12 mouse cellular contexts compared by ENCODE assay signal in the genomic region with DNA sequence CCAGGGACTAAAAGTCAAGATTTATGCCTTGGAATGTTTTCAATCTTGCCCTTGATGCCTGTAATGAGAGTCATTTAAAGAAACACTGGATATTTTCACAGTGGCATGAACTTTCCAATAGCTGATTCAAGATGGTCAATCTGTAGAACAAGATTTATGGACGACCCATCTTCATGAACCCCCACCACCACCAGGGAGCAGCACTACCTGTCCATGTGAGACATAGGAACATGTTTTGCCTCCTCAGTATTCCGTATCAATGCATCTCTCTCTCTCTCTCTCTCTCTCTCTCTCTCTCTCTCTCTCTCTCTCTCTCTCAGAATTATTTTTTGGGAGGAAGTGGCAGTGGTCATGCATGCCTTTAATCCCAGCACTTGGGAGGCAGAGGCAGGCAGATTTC. TPM values are rescaled to one million over a fixed set of nuclear protein-coding genes. Genes with fewer than 3 reads are reported as not detected.
DNase-seq lines count a peak whose midpoint lies in the region; ATAC-seq and TF ChIP-seq lines count a peak whose summit lies in the region.
"Had no signal": no experiment of that assay in that cellular context is flagged by ENCODE, and none has a peak within 500 bp of the region (broad histone marks: within the 10 kb centered on the region; RNA-seq: fewer than 3 reads in every experiment).

No protein-coding gene starts in this region.

- no peak overlapping the region for H3K27ac ChIP-seq in liver, embryonic 11.5 days (ENCODE audit: low read depth, low read length)
- H3K27ac ChIP-seq in liver, postnatal 0 days (ENCODE audit: low read depth) = no peak overlapping the region
- H3K27ac ChIP-seq: heart, embryonic 15.5 days; neural tube, embryonic 13.5 days had no signal

- H3K9me3 ChIP-seq in liver, embryonic 11.5 days (ENCODE audit: control insufficient read depth, low read length) = no peaks in the 10 kb centered on the region
- no peaks in the 10 kb centered on the region for H3K9me3 ChIP-seq in E14TG2a.4 (ENCODE audit: low read length)
- H3K9me3 ChIP-seq in liver, postnatal 0 days (ENCODE audit: low read length) = no peaks in the 10 kb centered on the region
- H3K9me3 ChIP-seq: heart, embryonic 15.5 days; neural tube, embryonic 13.5 days had no signal

- H3K9ac ChIP-seq in liver, embryonic 11.5 days (ENCODE audit: low read depth, low read length) = no peak overlapping the region
- H3K9ac ChIP-seq in liver, postnatal 0 days (replicated peaks) = no peak overlapping the region
- H3K9ac ChIP-seq: heart, embryonic 15.5 days; neural tube, embryonic 13.5 days had no signal

- H3K36me3 ChIP-seq in liver, embryonic 11.5 days (ENCODE audit: control insufficient read depth, insufficient read depth, low read length) = no peaks in the 10 kb centered on the region
- no peaks in the 10 kb centered on the region for H3K36me3 ChIP-seq in E14TG2a.4 (ENCODE audit: insufficient read depth, low read length)
- no peaks in the 10 kb centered on the region for H3K36me3 ChIP-seq in liver, postnatal 0 days (replicated peaks; ENCODE audit: insufficient read depth, low read length)
- H3K36me3 ChIP-seq: heart, embryonic 15.5 days; neural tube, embryonic 13.5 days had no signal

- peak; percentile 27 for TF ChIP-seq CTCF in E14TG2a.4 (conservative IDR thresholded peaks at IDR 0.05; ENCODE audit: low read length)
- TF ChIP-seq CTCF in liver, postnatal 0 days (IDR thresholded peaks at IDR 0.05; ENCODE audit: low read depth) = peak; percentile 60

- DNase-seq in adrenal gland, postnatal 10 days = peak; percentile 5
- DNase-seq in adrenal gland, adult 18-20 months (ENCODE audit: low spot score in 2 of 2) = no peak
- peak; percentile 53 for DNase-seq in liver
- DNase-seq in liver, embryonic 11.5 days (ENCODE audit: low spot score) = no peak
- DNase-seq in liver, postnatal 0 days = peak; percentile 25
- no peak for DNase-seq in urinary bladder, postnatal 25 days (ENCODE audit: low spot score)
- DNase-seq in neural tube, embryonic 10.5 days (ENCODE audit: extremely low spot score, low spot score) = no peak
- DNase-seq: kidney, adult 9 months had no signal

- H3K4me3 ChIP-seq in liver, embryonic 11.5 days (ENCODE audit: low read depth, low read length) = no peak overlapping the region
- H3K4me3 ChIP-seq in E14TG2a.4 (replicated peaks; ENCODE audit: low read length) = no peak overlapping the region
- no peak overlapping the region for H3K4me3 ChIP-seq in liver, postnatal 0 days (ENCODE audit: low read depth, low read length)
- H3K4me3 ChIP-seq: heart, embryonic 15.5 days; neural tube, embryonic 13.5 days had no signal

- H3K27me3 ChIP-seq in liver, embryonic 11.5 days (replicated peaks; ENCODE audit: control insufficient read depth, insufficient read depth, low read length) = no peaks in the 10 kb centered on the region
- H3K27me3 ChIP-seq in E14TG2a.4 (ENCODE audit: insufficient read depth, low read length) = no peaks in the 10 kb centered on the region
- H3K27me3 ChIP-seq in liver, postnatal 0 days (ENCODE audit: insufficient read depth, low read length) = no peaks in the 10 kb centered on the region
- H3K27me3 ChIP-seq: heart, embryonic 15.5 days; neural tube, embryonic 13.5 days had no signal

- no peak for ATAC-seq in liver, embryonic 11.5 days (replicated peaks; ENCODE audit: low FRiP score)
- ATAC-seq in liver, postnatal 0 days = no peak

- WGBS in liver, embryonic 11.5 days = 54% methylated on average over 2 of the region's 2 CpGs
- 46% methylated on average over 2 of the region's 2 CpGs for WGBS in liver, postnatal 0 days (ENCODE audit: insufficient replicate concordance)

- no peak for TF ChIP-seq EP300 in liver, postnatal 0 days (IDR thresholded peaks at IDR 0.05; ENCODE audit: low read depth)

- H3K4me1 ChIP-seq in liver, embryonic 11.5 days (replicated peaks; ENCODE audit: control insufficient read depth, insufficient read depth, low read length) = no peaks in the 10 kb centered on the region
- peaks cover 4% of the 10 kb centered on the region; the same call in 1 of the 2 replicates for H3K4me1 ChIP-seq in E14TG2a.4 (replicated peaks; ENCODE audit: low read depth, low read length)
- 0 out of 2 replicates have a peak, but pooled peaks cover 2% of the 10 kb centered on the region for H3K4me1 ChIP-seq in liver, postnatal 0 days (ENCODE audit: insufficient read depth)
- H3K4me1 ChIP-seq: heart, embryonic 15.5 days; neural tube, embryonic 13.5 days had no signal

- no peak overlapping the region for H3K4me2 ChIP-seq in liver, embryonic 11.5 days
- H3K4me2 ChIP-seq in liver, postnatal 0 days (ENCODE audit: low read depth, low read length) = no peak overlapping the region
- H3K4me2 ChIP-seq: heart, embryonic 15.5 days; midbrain, embryonic 11.5 days; neural tube, embryonic 13.5 days had no signal

RNA-seq across cellular contexts. Expression of a gene that starts 2.9 kb away (rescaled TPM):
- total RNA-seq in adrenal gland, postnatal 10 days (2021) = 1 to 10 TPM; 1.7 to 2.7 TPM
- 1 to 10 TPM; 1.3 to 1.6 TPM for total RNA-seq in adrenal gland, adult 18-20 months (2021)
- 1.1 and 1.3 TPM in 2 replicates for polyA plus RNA-seq in liver, embryonic 11.5 days (2014; fragmentation: Nextera tagmentation; extraction: Ambion mirVana)
- polyA plus RNA-seq in liver, postnatal 0 days (2015; fragmentation: Nextera tagmentation; extraction: Ambion mirVana) = 1.2 and 1.4 TPM in 2 replicates

RNA-seq across cellular contexts. Expression of a gene that starts 13.3 kb away (rescaled TPM):
- total RNA-seq in adrenal gland, postnatal 10 days (2021) = 10 to 100 TPM; 48.0 to 52.3 TPM
- total RNA-seq in adrenal gland, adult 18-20 months (2021) = 10 to 100 TPM; 35.5 to 35.9 TPM
- polyA plus RNA-seq in liver, embryonic 11.5 days (2014; fragmentation: Nextera tagmentation; extraction: Ambion mirVana) = 208 and 220 TPM in 2 replicates
- 33.0 and 46.7 TPM in 2 replicates for polyA plus RNA-seq in liver, postnatal 0 days (2015; fragmentation: Nextera tagmentation; extraction: Ambion mirVana)

RNA-seq across cellular contexts. Expression of a gene that starts 48.5 kb away (rescaled TPM):
- total RNA-seq in adrenal gland, postnatal 10 days (2021) = 10 to 100 TPM; 39.5 to 50.3 TPM
- 10 to 100 TPM; 44.0 to 45.3 TPM for total RNA-seq in adrenal gland, adult 18-20 months (2021)
- 45.7 and 53.6 TPM in 2 replicates for polyA plus RNA-seq in liver, embryonic 11.5 days (2014; fragmentation: Nextera tagmentation; extraction: Ambion mirVana)
- polyA plus RNA-seq in liver, postnatal 0 days (2015; fragmentation: Nextera tagmentation; extraction: Ambion mirVana) = 74.1 and 76.4 TPM in 2 replicates

Comparison
In these comparisons a context has a peak if more than half of its experiments do, and no peak if none do; other contexts are left out.
1. DNase-seq: peak in adrenal gland, postnatal 10 days (single experiment), liver (single experiment) and liver, postnatal 0 days (single experiment); none in adrenal gland, adult 18-20 months (0 of 2), liver, embryonic 11.5 days (single experiment), urinary bladder, postnatal 25 days (single experiment) and neural tube, embryonic 10.5 days (single experiment).